Mouse (Mus musculus) retina, adult 2 months (tissue): ENCODE data around the gene Rab5c.

ENCODE experiments used
- DNase-seq: peaks from one replicate; pipeline ENCODE4 v3.0.0-alpha.2; 2012; ENCODE audit warnings: low read depth, low spot score

Gene Rab5c

DNA sequence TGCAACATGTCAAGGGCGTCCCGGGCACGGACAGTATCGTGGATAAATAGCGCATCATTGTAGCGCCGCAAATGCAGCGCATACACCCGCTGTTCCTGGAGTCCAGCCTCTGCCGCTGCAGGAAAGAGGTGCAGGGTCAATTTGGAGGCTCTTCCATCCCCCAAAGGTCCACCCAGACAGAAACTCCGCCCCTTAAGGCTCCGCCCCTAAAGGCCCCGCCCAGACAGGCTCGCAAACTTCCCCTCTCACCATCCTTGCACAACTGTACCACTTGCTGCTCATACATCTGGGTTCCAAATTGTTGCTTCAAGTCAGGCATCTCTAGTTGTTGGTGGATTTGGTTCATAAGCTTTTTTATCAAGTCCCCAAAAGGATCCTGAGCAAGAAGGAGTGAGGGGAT is 36.7 kb downstream of the Rab5c start:
- DNase-seq: no peak

- DNase-seq: no peak
Measured at GRCm38 (mm10) chr11:100700710-100701109, 37.3 kb downstream of the Rab5c start.

- DNase-seq: no peak
Measured at GRCm38 (mm10) chr11:100697921-100698320, 40.1 kb downstream of the Rab5c start.

GRCm38 (mm10) chr11:100694926-100695325 is 43.1 kb downstream of the Rab5c start:
- peak; percentile 62 for DNase-seq

DNA sequence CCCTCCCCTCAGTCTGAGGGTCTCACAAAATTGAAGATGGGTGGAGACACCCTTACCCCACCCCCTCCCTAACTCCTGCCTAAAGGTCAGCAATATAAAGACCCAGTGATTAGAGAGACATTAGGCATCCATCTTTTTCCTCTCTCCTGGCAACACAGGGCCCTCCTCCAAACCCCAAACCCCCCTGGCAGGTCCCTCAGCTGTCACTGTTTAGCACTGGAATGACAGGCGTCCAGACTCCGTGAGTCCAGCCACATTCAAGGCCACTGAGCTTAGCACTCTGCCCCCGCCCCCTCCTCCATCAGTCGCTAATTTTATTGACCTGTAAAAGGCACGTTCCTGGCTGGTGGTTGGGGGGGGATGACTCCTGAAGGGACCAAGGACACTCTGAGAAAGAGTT is 44.9 kb downstream of the Rab5c start:
- DNase-seq: no peak

GRCm38 (mm10) chr11:100692164-100692616 is 45.8 kb downstream of the Rab5c start, which contains the start of gene Zfp385c:
TSS of gene Zfp385c (minus strand) at chr11:100692455.
- DNase-seq: no peak

DNA sequence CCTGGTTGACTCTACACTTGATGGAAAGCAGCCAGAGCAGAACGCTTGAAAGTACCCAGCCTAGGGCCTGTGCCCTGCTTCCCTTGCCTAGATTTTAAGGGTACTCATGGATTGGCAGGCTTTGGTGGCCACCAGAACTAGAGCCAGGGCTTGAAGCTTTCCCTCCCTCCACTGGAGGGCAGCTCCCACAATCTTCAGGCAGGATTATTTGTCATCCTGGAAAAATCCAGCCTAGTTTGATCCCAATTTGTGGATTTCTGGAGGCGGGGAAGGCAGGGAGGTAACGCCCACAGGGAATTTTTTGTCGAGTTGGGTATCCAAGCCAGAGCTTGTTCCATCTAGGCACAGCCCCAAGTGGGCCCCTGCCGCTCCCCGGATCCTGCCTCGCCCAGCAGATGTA is 47.6 kb downstream of the Rab5c start:
- no peak for DNase-seq

GRCm38 (mm10) chr11:100688443-100688842 is 49.6 kb downstream of the Rab5c start:
- DNase-seq: no peak

GRCm38 (mm10) chr11:100687265-100687664 is 50.8 kb downstream of the Rab5c start:
- DNase-seq: no peak

GRCm38 (mm10) chr11:100685371-100685770 is 52.6 kb downstream of the Rab5c start:
- no peak for DNase-seq

DNA sequence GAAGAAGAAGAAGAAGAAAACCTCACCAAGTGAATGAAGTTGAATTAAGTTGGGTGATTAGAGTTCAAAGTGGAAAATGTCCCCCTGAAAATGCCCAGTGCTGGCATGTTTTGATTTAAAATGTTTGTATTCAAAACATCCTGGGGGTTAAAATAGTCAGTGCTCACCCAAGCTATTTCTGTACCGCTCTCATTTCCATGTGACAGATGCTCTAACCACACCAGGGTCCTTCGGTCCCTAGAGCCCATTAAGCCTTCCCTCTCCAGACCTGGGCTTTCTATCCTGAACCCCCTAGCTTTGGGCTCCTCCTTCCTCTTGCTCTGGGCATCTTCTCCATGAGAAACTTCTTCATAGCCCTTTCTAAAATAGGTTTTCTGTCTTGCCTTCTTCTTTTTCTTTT is 53.9 kb downstream of the Rab5c start:
- DNase-seq: no peak

- DNase-seq: no peak
Measured at GRCm38 (mm10) chr11:100682526-100682925, 55.5 kb downstream of the Rab5c start.

GRCm38 (mm10) chr11:100681826-100682225 is 56.2 kb downstream of the Rab5c start:
- DNase-seq: no peak

- DNase-seq: no peak
Measured at GRCm38 (mm10) chr11:100677810-100678209, 60.2 kb downstream of the Rab5c start.

DNA sequence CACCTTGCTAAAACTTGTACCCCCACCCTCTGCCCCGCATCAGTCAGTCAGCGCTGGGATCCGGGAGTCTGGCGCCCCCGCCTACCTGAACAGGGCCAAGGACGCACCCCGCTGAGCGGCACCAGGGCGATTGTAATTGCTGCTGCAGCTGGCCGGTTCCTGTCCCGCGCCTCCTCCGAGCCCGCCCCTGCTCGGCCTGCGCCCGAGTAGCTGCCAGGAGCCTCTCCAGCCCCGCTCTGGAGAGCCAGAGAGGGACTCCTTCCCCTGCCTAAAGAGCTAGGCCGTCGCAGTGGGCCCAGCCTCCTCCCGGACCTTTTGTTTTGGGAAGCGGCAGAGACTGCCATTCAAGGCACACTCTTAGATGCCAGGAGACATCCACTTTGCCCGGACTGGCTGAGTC is 64.8 kb downstream of the Rab5c start:
- no peak for DNase-seq

- DNase-seq: no peak
Measured at GRCm38 (mm10) chr11:100671956-100672355, 66.1 kb downstream of the Rab5c start.

DNA sequence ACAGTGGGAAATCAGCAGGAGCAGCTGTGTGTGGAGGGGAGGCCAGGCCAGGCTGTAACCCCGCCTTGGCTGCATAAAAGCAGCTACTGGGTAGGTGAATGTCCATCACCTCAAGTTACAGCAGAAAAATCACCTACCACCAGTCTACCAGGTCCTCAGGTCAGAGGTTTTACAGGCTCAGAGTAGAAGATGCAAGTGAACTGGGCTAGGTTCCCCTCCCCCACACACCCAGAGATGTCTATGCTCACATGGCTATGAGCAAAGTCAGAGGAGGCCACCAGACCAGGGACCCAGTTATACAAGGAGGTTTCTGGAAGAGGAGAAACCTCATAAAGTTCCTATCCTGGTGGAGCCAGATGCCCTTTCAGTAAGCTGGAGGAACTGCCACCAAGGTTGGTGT is 67.0 kb downstream of the Rab5c start:
- DNase-seq: no peak
